Mouse (Mus musculus): ENCODE data around the gene Cox19. TPM values are rescaled to one million over a fixed set of nuclear protein-coding genes. Genes with fewer than 3 reads are reported as not detected.

Cox19 gene
- 250 and 278 TPM in 2 replicates for polyA plus RNA-seq (2012; ENCODE audit: insufficient read depth, insufficient read length, missing spikeins)

- Histone ChIP-seq H3K27ac (replicated peaks; ENCODE audit: low read depth, low read length) (no peak within 1 kb of the TSS), H3K4me3 (ENCODE audit: insufficient read depth, low read depth, low read length) (no peak within 1 kb of the TSS), H3K4me1 (ENCODE audit: control insufficient read depth, insufficient read depth, insufficient read length, low read length) (no peaks in the 10 kb centered on the region)
Observed at GRCm38 (mm10) chr5:139351134-139351533, at the start of gene Cox19. Gene Cox19, minus strand, starts transcription at chr5:139351418.

- H3K27ac ChIP-seq (replicated peaks; ENCODE audit: low read depth, low read length): no peak overlapping the region
- H3K4me1 ChIP-seq (ENCODE audit: control insufficient read depth, insufficient read depth, insufficient read length, low read length): peaks cover 21% of the 10 kb centered on the region
- H3K4me3 ChIP-seq (ENCODE audit: insufficient read depth, low read depth, low read length): no peak overlapping the region
Observed at GRCm38 (mm10) chr5:139399991-139400390, 48.8 kb upstream of the Cox19 start.

DNA sequence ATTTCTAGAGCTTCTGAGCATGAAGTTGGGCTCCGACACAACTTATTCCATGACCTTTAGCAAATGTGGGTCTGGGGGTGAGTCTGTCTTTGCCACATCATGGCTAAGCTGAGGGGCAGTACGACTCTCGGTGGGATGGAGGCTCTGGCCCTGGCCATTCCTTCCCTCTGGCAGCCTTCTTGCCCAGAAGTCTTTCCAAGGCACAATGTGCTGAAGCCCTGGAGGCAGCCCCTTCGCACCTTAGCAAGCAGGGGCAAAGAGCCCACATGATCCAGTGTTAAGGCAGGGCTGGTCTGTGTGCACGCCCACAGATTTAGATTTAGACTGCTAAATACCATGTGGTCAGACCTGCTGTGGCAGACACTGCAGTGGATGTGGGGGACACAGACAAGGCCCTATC lies 47.6 kb upstream of the Cox19 start:
- H3K27ac ChIP-seq (replicated peaks; ENCODE audit: low read depth, low read length): no peak overlapping the region
- no peak overlapping the region for H3K4me3 ChIP-seq (ENCODE audit: insufficient read depth, low read depth, low read length)
- H3K4me1 ChIP-seq (ENCODE audit: control insufficient read depth, insufficient read depth, insufficient read length, low read length): peaks cover 10% of the 10 kb centered on the region

DNA sequence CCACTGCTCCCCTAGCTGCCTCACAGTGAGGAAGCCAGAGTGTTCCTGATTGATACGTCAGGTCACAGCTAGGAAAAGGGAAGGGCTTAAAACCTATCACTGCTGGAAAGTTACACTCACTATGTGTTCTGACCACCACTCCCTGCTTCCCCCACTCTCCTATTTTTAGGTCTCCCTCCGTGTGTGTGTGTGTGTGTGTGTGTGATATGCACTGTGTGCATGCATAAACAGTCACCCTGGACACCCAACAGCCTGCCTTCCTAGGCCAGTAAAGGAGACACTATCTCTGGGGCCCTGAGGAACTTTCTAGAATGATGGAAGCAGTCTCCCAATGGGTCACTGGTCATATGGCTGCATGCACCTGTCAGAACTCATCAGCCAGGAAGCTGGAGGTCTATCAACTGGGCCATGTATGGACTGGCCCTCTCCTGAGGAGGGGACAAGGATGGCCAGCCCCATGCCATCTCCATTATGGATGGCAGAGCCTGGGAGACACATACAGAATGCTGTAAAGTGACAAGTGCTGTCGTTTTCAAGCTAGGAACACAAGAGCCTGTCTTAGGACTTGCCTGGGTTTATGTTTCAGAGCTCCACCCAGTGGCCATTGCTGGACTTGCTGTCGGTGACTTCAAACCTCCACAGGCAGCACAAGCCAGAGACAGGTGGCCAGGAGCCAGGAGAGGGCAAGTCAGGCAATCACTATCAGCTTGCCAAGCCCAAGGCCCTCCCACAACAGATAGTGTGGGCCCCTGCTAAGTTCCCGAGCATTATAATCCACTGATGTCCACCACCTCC lies 46.9 kb upstream of the Cox19 start:
- Histone ChIP-seq H3K27ac (replicated peaks; ENCODE audit: low read depth, low read length) (0 out of 2 replicates have a peak overlapping the region, but pooled peaks have one; percentile 4), H3K4me1 (ENCODE audit: control insufficient read depth, insufficient read depth, insufficient read length, low read length) (peaks cover 8% of the 10 kb centered on the region), H3K4me3 (ENCODE audit: insufficient read depth, low read depth, low read length) (no peak overlapping the region)

GRCm38 (mm10) chr5:139397359-139397916 lies 46.2 kb upstream of the Cox19 start:
- H3K27ac ChIP-seq (replicated peaks; ENCODE audit: low read depth, low read length): peak overlapping the region; percentile 4; the same call in 1 of the 2 replicates
- H3K4me3 ChIP-seq (ENCODE audit: insufficient read depth, low read depth, low read length): no peak overlapping the region

DNA sequence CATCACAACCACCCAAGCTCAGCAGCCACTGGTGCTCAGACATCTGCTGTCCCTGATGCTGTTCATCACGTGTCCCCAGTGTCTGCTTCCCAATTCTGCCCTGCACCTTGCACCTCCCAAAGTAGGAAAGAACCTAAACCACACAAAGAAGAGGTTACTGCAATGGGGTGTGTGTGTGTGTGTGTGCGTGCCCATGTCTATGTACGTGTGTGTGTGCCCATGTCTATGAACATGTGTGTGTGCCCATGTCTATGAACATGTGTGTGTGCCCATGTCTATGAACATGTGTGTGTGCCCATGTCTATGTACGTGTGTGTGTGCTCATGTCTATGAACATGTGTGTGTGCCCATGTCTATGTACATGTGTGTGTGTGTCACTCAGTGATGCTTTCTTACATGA lies 44.3 kb upstream of the Cox19 start:
- Histone ChIP-seq H3K27ac (replicated peaks; ENCODE audit: low read depth, low read length) (no peak overlapping the region), H3K4me3 (ENCODE audit: insufficient read depth, low read depth, low read length) (no peak overlapping the region), H3K4me1 (ENCODE audit: control insufficient read depth, insufficient read depth, insufficient read length, low read length) (peaks cover 29% of the 10 kb centered on the region)

More at GRCm38 (mm10) chr5:139397359-139397916, 46.2 kb upstream of the Cox19 start:
- H3K4me1 ChIP-seq (ENCODE audit: control insufficient read depth, insufficient read depth, insufficient read length, low read length): peaks cover 16% of the 10 kb centered on the region

- H3K4me3 ChIP-seq (ENCODE audit: insufficient read depth, low read depth, low read length): no peak overlapping the region
- H3K4me1 ChIP-seq (ENCODE audit: control insufficient read depth, insufficient read depth, insufficient read length, low read length): peaks cover 37% of the 10 kb centered on the region
- no peak overlapping the region for H3K27ac ChIP-seq (replicated peaks; ENCODE audit: low read depth, low read length)
Observed at GRCm38 (mm10) chr5:139394399-139394798, 43.2 kb upstream of the Cox19 start.

- Histone ChIP-seq H3K4me1 (ENCODE audit: control insufficient read depth, insufficient read depth, insufficient read length, low read length) (peaks cover 42% of the 10 kb centered on the region), H3K4me3 (ENCODE audit: insufficient read depth, low read depth, low read length) (no peak overlapping the region)
Observed at GRCm38 (mm10) chr5:139393197-139393588, 42.0 kb upstream of the Cox19 start.

GRCm38 (mm10) chr5:139392219-139393196 lies 41.3 kb upstream of the Cox19 start:
- Histone ChIP-seq H3K4me3 (ENCODE audit: insufficient read depth, low read depth, low read length) (no peak overlapping the region), H3K4me1 (ENCODE audit: control insufficient read depth, insufficient read depth, insufficient read length, low read length) (peaks cover 44% of the 10 kb centered on the region), H3K27ac (replicated peaks; ENCODE audit: low read depth, low read length) (peak overlapping the region; percentile 72)

More at GRCm38 (mm10) chr5:139393197-139393588, 42.0 kb upstream of the Cox19 start:
- 0 out of 2 replicates have a peak overlapping the region, but pooled peaks have one; percentile 72 for H3K27ac ChIP-seq (replicated peaks; ENCODE audit: low read depth, low read length)

DNA sequence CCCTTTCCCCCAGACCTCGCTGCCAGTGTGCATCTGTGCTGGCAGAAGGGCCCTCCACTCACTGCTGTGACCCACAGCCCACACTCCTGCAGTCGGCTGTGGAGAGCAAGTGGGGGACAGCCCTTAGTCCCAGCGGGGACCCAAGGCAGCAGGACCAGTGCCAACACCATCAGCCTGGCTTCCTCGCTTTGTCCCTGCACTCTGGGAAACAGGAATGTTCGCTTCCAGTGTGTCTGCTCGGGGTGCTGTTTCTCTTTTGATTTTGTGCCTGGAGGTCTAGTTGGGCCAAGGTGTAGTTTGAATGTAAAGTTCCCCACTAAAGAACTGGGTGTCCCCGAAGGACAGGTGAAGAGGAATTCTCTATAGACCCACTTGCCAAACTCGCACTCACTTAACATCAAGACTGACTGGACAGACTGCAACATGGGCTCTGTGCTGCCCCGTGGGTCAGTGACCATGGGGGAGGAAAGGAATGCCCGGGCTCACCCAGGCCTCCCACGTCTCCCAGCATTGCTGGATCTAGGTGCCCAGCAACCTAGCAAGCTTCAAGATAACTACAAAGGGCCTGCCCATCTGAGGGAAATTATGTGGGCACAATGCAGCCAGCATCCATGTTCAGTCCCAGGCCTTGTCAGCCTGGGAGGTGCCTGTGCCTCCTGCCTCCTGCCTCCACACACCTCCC lies 40.2 kb upstream of the Cox19 start:
- Histone ChIP-seq H3K4me3 (ENCODE audit: insufficient read depth, low read depth, low read length) (peak overlapping the region; percentile 31), H3K27ac (replicated peaks; ENCODE audit: low read depth, low read length) (peak overlapping the region; percentile 72)

GRCm38 (mm10) chr5:139390324-139391119 lies 39.3 kb upstream of the Cox19 start:
- peak overlapping the region; percentile 96 for H3K27ac ChIP-seq (replicated peaks; ENCODE audit: low read depth, low read length)
- H3K4me3 ChIP-seq (ENCODE audit: insufficient read depth, low read depth, low read length): peak overlapping the region; percentile 33
- peaks cover 53% of the 10 kb centered on the region for H3K4me1 ChIP-seq (ENCODE audit: control insufficient read depth, insufficient read depth, insufficient read length, low read length)

More for the DNA sequence above, 40.2 kb upstream of the Cox19 start:
- peaks cover 44% of the 10 kb centered on the region for H3K4me1 ChIP-seq (ENCODE audit: control insufficient read depth, insufficient read depth, insufficient read length, low read length)

GRCm38 (mm10) chr5:139389676-139390061 lies 38.5 kb upstream of the Cox19 start:
- Histone ChIP-seq H3K27ac (replicated peaks; ENCODE audit: low read depth, low read length) (peak overlapping the region; percentile 96), H3K4me1 (ENCODE audit: control insufficient read depth, insufficient read depth, insufficient read length, low read length) (peaks cover 61% of the 10 kb centered on the region), H3K4me3 (ENCODE audit: insufficient read depth, low read depth, low read length) (peak overlapping the region; percentile 33)

DNA sequence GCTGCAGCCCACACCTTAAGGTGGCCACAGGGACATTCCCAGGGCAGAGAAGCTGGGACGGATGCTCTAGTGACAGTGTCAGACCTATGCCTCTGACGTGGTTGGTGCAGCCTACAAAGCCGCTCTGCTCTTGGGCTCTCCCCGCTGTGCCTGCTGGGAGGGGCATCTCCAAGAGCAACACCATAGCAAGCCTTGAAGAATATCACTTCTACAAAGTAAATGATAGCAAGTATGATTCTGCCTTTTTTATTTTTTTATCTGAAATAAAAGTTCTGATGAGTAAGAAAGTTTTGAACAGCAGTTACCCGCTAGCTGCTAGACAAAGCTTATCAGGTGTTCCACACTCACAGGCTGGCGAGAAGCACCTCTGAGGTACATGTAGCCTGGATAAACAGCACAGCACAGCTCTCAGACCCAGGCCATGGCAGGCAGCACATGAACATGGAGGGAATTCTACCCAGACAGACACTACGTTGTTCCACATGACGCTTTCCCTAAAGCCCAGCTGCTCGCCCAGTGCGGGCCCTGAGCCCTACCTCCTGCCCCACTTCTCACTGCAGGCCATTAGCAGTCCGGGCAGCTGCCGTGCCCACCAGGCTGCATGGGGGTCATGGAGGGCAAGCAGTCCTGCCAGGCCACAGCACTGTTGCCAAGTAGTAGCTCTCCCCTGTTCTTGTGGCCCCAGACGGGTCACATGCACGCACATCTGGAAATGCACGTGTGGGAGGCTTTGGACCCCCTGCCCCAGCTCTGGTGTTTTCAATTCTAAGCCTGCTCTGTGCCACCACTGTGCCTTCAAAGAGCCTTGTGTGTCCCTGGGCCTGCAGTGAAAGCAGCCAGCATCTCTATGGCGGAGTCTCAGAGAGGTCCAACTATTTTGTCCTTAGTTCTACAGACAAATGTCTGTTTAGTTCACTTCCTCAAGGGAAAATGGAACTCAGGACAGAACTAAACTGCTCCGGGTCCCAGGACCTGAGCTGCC lies 37.8 kb upstream of the Cox19 start:
- Histone ChIP-seq H3K4me3 (ENCODE audit: insufficient read depth, low read depth, low read length) (no peak overlapping the region), H3K4me1 (ENCODE audit: control insufficient read depth, insufficient read depth, insufficient read length, low read length) (peaks cover 66% of the 10 kb centered on the region), H3K27ac (replicated peaks; ENCODE audit: low read depth, low read length) (peak overlapping the region; percentile 96)

Data from brown adipose tissue, adult 24 weeks (tissue).